Mouse (Mus musculus) cerebellum, postnatal 10 days (tissue): ENCODE data around the gene Mrpl39.
A peak's percentile ranks its signal among the peaks of the same experiment; 100 is the strongest.

ENCODE experiments used
- DNase-seq, 2 experiments: peaks; one replicate each; pipeline ENCODE4 v3.0.0; 2021; ENCODE audit warnings: mixed read lengths in 2 of 2

The Mrpl39 gene

DNA sequence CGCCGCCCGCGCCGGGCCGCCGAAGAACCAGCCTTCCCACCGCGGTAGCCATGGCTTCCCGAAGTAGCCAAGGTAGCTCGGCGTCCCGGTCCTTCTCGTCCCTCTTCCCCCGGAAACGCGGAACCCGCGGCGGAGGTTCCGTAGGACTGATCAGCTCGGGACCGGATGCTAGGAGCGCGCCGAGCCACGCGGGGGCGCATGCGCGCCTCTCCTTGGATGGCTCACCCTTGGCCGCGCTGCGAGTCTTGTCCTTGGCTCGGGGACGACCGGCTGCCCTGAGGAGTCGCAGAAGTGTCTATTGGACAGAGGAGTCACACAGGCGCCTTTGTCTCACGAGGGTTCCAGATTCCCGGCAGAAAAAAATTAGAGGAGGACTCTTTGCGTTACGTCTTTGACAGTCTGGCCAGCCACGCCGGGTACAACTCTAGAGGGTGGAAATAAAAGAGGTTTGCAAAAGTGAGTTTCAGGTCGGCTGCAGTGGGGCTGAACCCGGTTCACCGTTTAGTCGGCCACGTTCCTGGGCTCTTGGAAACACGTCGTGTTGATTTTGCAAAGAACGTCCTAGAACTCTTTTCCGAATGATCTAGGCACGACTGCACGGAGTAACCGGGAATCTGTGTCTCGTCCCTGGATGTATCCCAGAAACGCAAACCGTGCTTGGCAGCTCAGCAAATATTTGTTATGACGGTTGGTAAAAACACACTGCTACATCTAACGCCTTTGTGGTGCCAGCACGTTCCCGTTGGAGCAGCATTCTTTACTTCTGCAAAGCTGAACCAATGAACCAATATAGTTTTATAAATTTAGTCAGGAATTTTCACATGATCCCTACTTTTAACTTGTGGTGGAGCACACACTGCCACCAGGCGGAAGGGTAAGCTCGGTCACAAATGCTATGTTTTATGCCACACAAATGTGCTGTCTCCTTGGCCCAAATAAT is at the start of gene Mrpl39:
Gene Mrpl39 (minus strand): TSS at position 577 of the 940 bp plus-strand sequence.
- DNase-seq, result peak; percentile 98 to 99

DNA sequence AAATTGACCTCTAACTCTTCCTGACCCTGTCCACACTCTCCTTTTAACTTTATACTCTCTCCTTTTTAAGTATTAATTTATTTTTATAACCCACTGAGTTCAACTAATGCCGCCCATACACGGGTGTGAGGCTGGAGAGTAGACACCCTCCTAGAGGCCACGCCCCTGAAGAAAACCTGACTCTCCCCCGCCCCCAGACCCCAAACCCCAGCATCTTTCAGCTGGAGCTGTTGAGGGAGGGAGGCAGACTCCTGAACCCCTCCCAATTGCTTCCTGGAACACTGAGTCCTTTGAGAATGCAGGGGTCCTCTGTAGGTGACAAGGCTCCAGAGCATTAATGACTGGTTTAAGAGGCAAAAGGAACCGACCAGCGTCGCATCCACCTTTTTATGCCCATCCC is 49.4 kb upstream of the Mrpl39 start:
- no peak for DNase-seq

DNA sequence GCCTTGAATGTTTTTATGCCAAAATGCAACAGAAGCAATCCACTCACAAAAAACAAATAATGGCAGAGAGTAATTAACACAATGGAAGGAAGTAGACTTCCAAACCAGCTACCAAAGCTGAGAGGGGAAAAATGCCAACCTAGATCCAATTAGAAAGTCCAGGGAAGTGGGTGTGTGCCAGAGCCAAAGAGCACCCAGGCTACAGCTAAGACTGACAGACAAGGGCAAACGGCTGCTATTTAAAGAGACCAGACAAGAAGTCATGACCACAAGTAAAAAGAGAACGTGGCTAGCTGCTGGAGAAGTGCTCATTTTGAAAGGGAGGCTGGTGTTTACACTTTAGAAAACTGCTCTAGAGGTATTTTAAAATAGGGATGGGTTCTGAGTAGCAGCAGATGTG is 47.7 kb upstream of the Mrpl39 start:
- peak; percentile 5 to 7 for DNase-seq

DNA sequence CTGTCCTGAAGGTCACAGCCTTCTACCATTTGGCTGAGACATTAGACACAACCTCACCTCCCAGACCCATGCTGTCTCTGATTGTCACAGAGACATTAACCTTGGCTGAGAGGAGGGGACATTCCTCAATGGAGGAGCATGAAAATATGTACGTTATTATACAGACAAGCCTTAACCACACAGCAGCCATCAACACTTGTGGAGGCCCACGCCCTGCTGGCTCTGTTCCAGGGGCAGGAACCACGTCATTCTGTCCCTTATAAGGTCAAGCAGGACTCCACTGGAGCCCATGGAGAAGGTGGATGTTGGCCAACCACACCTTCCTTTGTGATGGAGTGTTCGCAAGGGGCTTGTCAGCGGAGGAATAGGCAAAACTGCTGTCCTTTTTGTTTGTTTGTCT is 44.2 kb upstream of the Mrpl39 start:
- DNase-seq, result no peak

DNA sequence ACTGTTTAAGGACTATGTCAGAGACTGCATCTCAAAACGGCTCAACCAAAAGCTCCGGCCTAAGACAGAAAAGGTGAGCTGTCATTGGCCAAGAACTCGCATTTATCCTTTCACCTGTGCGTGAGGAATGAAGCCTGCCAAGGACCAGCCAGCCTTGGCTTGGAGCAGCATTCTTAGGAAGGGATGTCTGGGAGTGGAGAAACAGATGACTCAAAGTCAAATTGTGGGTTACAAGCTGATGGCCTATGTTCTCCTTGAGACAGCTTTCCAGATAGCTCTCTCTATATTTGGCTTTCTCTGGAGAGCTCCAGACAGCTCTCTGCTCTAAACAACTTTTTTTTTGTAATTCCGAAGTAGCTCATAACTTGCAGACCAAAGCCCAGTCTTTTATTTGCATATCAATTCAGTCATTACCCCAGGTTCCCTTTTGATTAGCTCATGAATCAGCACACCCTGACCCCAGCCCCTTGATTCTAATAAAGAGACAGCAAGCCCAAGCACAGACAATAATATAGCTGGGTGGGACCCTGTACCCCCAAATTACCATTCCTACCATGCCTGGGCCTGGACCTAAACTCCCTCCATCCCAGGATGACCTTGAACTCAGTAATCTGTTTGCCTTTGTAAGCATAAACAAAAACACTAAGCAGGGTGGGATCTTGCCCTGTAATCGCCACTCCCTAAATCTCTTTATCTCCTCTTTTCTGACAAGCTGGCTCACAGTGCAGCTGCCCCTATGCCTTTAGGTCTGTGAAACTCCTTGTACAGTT is 43.5 kb upstream of the Mrpl39 start:
- no peak for DNase-seq

DNA sequence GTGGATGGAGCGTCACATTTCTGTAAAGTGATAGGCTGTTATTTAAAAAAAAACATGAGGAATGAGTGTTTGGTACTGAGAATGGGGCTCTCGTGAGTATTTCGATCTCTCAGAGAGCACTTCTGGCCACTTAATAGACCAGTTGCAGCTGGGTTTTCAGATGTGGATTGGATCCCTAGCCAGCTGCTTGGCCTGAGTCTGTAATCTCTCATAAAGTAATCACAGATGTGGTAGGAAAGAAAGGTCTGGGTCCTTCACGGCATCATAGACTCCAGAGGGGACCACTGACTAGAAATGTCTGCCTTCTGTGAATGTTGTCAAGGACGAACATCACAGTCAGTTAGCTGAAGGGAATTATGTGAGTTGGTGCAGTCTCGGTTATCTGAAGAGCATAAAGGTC is 42.9 kb upstream of the Mrpl39 start:
- DNase-seq, result no peak

DNA sequence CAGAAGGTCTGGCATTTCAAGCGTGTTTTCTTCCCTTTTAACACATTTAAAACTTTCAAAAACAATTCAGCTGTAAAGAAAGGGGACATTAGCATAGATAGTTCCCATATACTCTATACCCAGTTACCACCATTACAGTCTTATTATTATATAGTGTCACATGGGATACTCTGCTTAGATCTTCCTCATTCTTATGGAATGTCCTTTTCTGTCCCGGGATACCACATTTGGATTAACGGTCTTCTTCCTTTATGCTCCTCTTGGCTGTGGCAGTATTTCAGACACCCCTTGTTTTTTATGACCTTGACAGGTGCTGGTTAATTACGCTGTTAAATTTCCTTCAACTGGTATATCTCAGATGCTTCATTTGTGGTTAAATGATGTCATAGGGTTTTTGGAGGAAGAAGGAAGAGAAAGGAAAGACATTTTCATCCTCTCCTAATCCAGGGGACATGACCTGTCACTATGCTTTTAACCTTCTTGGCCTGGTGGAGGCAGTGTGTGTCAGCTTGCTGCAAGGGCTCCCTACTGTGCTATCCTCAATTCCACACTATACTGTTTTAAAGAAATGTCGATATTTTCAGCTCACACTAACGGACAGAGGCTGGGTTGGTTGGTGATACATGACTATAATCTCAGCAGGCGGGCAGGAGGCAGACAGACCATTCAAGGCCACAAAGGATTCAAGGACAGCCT is 40.7 kb upstream of the Mrpl39 start:
- peak; percentile 10 to 18 for DNase-seq

DNA sequence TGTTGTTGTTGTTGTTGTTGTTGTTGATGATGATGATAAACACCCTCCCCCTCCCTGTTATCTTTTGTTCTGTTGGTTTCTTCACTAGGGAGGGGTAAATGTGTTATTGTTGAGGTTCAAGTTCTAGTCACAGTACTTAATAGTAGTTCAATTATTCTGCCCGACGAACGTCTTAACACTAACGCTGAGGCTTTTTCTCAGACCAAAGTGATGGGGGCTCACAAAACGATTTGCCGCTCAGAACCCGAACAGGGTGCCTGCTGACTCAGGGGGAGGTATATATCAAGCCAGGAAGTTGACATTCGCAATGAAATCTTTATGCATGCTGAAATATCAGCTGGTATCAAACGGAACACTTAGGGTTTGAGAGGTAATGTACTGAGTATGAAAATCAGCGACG is 39.8 kb upstream of the Mrpl39 start:
- DNase-seq, result no peak

DNA sequence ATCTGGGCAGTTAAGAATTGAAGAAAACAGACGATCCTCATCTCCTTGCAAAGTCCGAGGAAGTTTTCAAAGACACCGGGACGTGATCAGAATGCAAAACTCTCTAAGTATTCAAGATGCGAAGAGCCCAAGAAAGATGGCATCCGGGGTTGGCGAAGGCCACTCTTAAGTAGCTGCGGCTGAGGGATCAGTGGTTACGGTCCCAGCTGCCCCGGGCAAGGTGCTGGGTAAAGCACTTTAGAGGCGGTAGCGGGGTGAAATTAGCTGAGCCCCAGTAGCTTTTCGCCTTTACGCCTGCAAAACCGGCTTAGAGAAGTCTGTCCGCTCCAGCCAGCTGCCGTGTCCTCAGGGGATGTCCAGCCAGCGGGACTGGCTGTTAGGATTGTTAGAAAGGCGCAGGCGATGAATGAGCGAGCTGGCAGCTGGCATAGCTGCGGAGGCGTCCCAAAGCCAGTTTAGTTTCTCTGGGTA is 39.3 kb upstream of the Mrpl39 start:
- peak; percentile 55 to 60 for DNase-seq

DNA sequence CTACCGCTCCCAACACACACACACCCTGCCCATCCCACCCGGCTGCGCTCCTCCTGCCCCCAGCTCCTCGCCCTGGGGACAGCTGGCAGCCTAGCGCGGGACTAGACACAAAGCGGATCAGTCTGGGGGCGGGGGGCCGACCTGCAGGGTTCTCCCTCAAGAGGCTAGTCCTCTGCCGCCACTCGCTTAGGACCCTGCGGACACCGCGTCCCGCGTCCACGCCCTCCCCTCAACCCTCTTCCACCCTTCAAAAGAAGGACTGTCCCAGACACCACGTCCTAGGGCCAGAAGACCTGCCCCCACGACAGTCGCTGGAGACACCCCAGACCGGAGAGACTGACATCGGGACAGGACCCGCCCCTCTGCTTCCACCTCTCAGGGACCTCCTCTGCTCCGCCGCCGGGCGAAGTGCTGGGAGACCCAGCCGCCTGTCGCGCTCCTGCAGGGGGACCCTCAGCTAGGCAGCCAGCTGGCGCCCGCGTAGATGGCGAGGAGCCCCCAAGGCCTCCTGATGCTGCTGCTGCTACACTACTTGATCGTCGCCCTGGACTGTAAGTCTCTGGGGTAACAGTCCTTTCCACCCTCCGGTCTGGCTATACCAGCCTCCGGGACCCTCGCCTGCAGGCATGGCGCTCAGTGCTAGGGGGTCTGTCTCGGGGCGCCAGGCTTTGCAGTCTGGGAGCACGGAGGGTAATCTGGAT is 38.6 kb upstream of the Mrpl39 start, which contains the start of gene Jam2:
Gene Jam2 (plus strand): TSS at position 121 of the 701 bp plus-strand sequence.
- peak; percentile 67 to 75 for DNase-seq

DNA sequence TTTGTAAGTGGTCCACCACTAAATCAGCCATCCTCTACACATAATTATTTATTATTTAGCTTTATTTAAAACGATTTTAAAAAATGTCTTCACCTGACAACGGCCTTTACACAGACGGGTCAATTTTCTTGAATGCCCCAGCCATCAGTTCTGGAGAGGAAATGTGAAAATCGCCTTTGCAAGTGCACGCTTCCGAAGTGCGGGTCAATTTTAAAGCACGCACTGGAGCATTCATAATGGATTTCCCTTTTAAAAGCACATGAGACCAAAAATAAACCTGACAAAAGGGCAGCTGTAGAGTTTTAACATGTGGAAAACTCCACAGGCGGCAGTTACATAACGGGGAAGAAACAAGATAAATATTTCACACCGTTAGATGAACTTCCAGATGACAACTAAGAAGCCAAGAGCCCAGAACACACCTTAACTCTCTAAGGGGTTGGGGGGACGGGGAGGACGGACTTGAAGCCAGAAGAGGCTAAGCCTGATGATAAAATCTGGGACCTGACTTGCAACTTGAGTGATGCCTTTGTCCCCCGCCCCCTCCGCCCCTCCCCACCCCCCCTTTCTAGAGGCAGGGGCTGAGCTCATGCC is 37.8 kb upstream of the Mrpl39 start:
- DNase-seq, result no peak

DNA sequence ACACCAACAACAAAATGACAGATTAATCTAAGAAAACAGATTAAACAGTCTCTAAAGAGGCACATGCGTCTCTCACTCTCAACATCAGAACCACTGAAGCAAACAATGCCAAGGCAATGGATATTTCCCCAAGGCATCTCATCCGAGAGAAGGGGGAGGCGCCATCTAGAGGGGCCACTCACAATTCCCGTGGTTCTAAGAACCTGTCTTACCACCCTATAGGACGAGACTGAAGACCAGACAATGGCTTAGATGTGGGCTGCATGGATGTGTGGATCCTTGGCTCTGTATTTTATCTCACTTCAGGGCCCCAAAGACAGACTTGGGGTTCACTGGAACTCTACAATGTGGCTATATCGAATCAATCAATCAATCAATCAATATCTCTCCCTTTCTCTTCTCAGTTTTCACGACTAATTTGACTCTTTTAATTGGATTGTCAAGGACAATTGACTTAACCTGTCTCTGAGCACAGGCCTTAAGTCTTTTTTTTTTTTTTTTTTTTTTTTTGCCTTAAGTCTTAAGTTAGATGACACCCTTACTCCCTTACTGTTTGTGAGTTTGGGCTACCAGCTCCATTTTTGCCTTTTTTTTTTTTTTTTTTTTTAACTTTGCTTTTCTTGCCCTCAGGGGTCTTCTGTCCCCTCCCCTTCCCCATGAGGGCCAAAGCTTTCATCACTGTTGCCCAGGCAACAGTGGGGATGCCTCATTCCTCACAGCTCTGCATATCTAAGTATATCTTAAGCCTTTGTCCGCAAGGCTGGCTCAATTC is 37.1 kb upstream of the Mrpl39 start:
- peak; percentile 15 to 41 for DNase-seq

DNA sequence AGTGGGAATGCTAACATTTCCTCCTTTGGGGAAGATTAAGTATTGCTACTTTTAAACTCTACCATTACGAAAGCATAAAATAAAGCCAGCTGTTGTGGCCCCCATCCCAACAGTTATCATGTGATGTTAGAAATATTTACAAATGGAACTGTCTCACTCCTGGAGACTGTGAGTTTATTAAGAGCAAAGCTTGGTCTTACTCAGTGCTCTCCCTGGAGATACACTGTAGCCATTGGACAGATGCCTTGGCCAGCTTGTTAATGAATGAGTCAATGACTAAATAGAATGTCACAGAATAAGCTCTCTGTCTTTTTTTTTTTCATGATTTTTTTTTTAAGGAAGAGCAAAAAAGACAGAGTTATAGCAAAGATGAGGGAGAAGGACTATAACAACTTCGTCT is 35.9 kb upstream of the Mrpl39 start:
- peak in 1 of 2 experiments; percentile 5 for DNase-seq

DNA sequence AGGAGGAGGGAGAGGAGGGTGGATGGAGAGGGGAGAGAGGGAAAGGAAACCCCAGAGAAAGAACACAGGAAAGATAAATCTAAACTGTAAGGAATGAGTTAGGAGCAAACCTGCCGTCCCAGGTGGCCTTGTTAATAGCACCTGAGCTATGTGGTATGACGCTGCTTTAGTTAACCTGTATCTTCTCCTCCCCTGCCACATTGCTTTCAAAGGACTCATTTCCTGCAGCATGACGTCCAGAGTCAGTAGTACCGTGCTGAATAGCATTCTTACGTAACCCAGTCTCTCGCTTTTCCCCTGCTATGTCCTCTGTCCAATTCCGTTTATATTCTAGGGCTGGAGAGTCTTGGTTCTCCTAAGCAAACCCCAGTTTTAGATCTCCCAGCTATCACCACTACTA is 35.3 kb upstream of the Mrpl39 start:
- DNase-seq, result no peak

DNA sequence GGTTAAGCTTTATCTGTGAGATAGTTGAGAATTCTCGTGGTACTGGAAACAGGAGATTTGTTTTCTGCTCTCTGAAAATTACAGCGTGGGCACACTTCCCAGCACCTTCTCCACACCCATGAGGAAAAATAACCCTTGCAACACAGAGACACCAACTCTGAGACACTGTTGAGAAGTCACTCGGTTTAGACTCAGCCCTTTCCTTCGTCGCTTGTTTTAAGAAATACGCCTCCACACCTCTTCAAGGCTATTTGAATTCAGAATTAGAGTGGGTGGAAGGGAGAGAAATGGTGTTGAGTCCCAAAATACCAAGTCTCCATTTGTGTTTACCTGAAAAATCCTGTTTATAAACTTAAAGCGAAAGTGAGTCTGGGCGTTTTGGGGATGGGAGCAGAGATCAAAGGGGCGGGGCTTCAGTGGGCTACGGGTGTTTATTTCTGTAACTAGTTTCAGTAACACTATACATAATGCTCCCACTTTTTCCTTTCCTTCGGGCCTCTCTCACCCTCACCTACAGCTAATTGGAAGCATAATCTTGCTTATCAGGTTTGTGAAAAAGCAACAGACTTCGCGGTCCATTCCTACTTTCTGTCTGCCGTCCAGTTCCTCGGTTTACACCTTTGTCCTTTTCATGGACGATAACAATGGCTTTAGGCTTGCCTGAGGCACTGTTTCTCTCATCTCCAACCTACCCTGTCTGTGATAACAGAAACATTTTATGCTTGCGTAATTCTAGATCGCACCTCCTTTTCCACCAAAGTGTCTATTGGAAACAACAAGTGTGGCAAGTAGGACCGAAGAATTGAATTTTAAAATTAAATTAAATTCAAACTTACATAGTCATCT is 34.3 kb upstream of the Mrpl39 start:
- DNase-seq, result no peak

DNA sequence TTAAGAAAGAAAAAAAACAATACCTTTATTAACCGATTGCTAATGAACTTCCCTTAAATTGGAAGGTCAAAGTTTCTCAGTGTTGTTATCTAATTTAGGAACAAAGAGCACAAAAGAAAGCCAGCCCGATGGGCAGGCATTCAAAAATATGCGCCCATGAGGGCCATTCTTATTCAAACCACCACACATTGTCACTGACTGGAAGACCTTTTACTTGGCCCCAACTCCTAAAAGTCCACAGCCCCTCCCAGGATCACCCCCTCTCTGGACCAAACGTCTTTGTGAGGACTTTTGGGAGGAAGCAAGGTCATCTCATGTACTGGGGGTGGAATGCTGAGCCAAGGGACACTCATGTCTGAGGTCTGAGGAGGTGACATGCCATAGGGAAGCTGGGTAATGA is 33.6 kb upstream of the Mrpl39 start:
- no peak for DNase-seq

DNA sequence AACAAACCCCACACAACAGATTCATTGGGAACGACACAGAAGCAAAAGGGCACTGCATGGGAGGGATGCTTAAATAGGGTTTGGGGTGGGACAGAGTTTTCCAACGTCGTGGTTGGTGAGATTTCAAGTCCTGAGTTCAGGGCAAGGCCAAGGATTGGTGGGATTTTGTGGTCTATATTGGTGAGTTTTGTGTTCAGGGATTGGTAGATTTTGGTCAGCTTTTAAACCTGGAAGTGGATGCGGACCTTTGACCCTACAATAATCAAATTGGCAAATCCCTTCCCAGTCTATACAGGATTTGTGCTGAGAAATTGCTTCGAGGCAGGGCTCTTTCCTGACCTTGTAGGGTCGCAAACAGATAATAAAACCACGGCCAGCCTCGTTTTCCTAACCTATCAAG is 32.4 kb upstream of the Mrpl39 start:
- DNase-seq, result no peak

DNA sequence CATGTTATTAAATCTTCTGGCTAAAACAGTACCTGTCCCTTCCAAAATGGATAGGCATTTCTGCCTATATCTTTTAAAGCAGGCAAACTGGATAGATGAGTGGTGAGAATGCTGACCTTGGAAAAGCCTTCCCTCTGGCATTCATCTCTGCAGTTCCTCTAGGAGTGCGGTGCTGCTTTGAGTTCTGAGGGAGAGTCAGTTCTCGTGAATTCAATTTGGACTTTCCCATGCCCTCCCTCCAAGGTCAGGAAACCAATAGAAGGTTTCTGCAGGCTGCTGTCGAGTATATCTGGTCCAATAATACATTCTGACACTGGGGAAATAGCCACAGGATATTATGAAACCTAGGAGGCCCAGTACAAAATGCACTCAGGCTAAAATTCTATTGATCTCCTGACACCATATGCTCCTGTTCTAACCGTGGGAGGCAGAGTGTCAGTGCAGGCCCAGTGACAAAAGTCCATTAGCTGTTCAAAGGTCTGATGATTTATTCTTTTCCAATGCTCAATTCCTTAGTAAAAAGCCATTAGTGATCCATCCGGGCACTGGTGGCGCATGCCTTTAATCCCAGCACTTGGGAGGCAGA is 10.3 kb upstream of the Mrpl39 start:
- no peak for DNase-seq

DNA sequence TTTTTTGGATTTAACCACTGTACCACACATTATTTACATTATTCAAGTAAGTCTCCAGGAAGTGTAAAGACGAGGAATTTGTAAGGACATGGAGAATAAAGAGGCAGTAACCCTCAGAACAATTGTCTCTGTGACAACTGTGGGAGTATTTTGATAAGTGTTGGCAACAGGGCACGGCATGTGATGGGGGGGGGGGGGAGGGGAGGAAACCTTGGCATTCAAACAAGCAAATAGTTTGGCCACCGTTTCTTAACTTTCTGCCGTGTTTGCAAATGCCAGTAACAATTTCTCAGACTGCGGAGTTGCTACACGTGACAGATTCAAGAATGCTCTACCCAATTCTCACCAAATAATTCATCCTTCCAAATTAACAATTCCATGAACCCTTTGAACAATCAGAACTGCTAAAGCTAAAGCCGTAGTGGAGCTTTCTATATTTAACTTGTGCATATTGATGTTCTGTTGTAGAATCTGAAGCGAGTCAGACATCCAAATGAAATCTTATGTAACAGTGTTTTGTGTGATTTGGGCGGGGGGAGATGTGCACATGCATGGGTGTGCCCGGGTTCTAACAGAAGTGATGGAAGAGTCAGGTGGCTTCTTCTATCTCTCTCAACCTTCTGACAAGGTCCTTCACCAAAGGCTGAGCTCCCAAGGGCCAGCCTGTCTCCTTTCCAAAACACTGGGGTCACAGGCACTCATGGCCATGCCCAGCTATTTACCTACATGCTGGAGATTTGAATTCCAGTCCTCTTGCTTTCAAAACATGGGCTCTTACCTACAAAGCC is 9.4 kb upstream of the Mrpl39 start:
- no peak for DNase-seq
